Mouse (Mus musculus): ENCODE data around the gene Ncor2.

Gene Ncor2

GRCm38 (mm10) chr5:124969790-124970189 lies 209.2 kb downstream of the Ncor2 start:
- no peak for DNase-seq (ENCODE audit: low spot score in 2 of 2)

All from natural killer cell, adult 2 months (primary cell).